Mouse (Mus musculus) retina, postnatal 1 day (tissue): ENCODE data around the gene Plcb4.
"Not testable (repeated sequence)": the region's sequence is repeated elsewhere in the genome, so short reads cannot be mapped to it uniquely, and the experiment has no call there.

Experiments used
- DNase-seq: peaks from one replicate; pipeline ENCODE4 v3.0.0-alpha.2; 2012

Plcb4 gene

DNA sequence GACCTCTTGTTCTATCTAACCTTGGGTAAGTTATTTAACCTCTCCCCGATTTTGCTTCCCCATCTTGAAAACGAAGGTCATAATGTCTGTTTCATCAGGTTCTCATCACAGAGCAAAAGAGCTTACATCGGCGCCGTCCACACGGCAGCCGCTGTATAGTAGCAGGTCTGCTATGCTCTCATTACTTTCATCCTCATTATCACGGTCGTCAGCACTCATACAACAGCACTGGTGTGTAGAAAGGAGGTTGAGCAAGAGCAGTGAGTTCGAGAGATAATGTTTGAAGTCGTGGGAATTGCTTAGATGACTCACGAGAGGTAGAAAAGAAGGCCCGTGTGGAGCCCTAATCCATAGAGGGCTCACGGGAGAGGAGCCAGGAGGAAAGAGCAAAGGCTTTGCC is 304.3 kb downstream of the Plcb4 start:
- DNase-seq, result no peak

DNA sequence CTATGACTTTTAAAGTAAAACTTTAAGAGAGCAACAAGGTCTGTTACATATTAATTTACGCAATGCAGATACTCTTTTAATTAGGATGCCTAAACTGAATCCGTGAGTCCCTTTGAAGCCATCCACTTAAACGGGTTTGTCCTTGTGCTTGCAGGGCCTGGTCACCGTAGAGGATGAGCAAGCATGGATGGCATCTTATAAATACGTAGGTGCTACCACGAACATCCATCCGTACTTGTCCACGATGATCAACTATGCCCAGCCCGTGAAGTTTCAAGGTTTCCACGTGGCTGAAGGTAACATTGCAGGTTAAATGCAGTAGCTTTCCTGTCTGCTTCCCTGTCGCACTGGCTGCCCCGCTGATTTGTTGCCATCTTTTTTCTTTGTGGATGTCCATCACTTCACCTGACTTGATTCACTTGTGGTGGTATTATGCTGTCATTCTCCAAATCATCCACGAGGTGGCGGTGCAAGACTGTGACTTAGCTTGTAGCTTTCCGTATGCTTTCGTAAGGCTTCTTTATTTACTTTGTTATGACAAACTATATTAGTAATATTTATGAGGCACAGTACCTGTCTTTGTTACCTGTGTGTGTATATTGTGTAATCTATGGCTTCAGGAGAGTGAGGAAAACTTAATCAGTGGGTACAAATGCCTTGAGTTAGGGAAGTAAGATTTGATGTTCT is 308.2 kb downstream of the Plcb4 start:
- peak; percentile 71 for DNase-seq

DNA sequence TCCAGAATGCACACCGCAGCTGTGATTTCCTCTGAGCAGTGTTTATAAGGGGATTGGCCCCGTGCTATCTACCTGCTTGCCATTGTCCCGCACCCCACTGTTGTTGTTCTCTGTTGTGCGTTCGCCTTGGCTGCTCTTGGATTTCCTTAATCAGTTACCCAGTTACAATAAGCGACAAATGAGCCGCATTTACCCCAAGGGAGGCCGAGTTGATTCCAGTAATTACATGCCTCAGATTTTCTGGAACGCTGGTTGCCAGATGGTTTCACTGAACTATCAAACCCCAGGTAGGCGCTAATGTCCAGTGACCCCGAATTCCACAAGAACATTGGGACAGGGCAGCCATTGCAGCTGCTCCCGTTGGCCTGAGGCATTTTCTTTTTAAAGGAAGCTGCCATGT is 309.3 kb downstream of the Plcb4 start:
- peak; percentile 63 for DNase-seq

DNA sequence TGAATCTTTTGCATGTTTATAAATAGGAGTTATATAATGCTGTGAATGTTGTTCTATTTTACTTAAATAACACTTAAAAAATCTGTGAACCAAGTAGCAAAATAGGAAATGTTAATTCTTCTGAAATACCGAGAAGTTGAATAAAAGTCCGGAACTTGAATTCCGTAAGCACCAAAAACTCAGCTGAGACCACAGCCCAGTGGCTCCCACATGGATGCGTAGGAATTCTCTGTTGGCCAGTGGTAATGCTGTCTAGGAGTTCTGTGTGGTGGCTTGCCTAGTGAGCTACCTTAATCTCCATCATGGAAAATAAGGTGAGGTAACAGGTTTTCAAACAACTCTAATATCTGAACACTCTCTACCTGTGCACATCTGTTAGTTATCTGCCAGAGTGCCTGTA is 312.1 kb downstream of the Plcb4 start:
- DNase-seq, result no peak

DNA sequence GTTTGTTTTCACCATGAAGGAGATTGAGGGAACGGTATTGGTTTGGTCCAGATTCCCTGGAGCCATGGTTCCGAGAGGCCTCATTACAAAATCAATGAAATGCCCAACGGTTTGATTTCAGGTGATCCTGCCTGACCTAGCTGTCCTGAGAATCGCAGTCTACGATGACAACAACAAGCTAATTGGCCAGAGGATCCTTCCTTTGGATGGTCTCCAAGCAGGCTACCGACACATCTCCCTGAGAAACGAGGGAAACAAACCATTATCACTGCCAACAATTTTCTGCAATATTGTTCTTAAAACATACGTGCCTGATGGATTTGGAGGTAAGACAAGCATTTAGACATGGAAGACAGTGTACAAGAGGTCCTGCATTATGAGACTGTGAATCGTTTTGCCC is 317.2 kb downstream of the Plcb4 start:
- DNase-seq, result no peak

DNA sequence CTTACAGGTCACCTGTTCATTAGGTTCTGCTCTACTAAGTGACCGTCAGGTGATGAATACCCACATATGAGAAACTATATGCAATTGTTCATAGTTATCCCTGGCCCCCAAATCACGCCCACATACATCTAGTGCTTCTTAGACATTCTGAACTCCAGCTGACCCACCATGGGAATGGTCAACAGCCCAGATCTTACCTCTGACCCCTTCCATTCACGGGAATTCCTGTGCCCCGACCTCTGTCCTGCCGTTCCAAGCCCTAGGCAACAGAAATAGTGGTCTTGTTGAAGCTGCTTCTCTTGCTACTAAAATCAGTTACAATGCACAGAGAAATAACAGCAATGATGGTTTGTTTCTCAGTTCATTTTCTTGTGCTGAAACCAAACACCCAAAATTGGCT is 320.0 kb downstream of the Plcb4 start:
- no peak for DNase-seq

DNA sequence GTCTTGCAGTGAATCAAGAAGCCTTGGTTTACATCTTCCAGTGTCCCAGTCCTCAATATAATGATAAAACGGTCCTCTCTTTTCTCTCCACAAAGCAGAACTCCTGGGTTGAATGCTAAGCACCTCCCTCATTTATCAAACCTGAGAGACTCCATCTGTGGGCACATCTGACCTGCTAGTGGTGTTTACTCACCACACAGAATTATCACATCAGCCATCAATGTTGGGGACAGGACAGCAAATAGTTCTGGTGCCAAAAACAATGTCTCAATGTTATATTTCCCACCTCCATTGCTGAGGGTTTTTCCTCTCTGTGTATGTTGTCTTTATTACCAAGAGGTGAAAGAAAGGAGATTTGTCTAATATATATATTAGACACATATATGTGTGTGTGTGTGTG is 321.6 kb downstream of the Plcb4 start:
- DNase-seq, result no peak

DNA sequence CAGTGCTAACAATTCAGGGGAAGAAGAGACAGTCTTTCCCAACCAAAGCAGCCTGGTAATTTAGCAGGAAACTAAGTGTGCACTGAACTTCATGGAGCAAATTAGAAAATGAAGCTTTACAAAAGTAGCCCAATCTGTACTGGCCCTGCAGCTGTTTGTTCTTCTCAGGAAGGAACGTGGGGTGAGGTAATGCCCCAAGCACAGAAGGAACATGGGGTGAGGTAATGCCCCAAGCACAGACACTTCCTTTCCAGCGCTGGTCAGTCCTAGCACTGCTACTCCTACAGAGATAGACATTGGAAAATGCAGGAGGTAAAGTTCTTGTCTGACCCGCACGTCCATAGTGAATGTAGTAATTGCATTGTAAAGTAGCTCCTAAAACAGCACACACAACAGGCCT is 325.2 kb downstream of the Plcb4 start:
- no peak for DNase-seq

DNA sequence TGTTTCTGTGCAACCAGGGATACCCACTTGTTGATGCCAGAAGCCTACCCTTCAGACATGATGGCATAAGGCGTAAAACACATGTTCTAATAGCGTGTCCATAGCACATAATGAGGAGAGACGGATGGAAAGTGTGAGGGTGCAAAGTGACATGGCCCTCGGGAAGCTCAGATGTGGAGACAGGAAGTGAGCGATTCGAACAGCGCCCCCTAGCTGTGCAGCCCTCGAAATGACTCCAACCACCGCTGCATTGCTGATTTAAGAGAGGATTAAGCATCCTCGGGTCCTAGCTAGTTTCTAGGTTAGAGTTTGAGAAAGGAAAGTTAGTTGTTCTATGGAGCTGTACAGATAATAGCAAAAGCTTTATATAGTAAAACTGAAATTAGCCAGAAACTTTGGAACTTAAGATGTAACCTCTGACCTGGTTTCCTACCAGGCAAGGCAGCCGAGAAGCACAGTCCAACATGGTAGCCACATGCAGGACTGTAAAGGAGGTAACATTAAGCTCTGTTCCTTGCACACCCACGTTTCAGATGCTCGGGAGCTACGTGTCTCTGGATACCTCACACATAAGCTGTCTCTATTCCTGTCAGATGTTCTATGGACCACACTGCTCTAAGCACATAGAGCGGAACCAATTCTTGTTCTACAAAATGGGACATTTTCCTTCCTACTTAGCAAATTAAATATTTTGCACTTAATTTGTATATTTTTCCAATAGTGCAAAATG is 326.9 kb downstream of the Plcb4 start:
- DNase-seq, result no peak

DNA sequence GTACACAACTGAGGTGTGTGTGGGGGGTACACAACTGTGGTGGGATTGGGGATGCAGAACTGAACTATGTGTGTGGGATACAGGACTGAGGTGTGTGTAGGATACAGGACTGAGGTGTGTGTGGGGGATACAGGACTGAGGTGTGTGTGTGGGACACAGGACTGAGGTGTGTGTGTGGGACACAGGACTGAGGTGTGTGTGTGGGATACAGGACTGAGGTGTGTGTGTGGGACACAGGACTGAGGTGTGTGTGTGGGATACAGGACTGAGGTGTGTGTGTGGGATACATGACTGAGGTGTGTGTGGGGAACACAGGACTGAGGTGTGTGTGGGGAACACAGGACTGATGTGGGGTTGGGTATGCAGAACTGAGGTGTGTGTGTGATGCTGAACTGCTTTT is 329.7 kb downstream of the Plcb4 start:
- not testable (repeated sequence) for DNase-seq

DNA sequence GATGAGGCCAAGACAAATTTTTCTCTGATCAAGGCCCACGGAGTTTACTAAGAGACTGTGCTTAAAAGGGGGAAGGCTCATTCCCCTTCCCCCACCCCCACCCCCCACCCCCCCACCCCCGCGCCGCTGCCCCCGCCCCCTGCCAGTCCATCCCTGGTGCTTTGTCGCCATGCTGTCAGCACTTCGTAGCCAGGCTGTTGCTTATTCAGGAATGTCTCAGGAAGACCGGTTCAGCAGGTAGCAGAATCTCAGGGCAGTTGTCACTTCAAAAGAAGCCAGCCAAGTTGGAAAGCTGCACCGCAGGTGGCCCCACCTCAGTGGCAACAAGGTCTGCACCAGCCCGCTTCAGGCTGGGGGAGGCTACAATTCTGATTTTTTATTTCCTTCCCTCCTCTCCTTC is 331.9 kb downstream of the Plcb4 start:
- not testable (repeated sequence) for DNase-seq

DNA sequence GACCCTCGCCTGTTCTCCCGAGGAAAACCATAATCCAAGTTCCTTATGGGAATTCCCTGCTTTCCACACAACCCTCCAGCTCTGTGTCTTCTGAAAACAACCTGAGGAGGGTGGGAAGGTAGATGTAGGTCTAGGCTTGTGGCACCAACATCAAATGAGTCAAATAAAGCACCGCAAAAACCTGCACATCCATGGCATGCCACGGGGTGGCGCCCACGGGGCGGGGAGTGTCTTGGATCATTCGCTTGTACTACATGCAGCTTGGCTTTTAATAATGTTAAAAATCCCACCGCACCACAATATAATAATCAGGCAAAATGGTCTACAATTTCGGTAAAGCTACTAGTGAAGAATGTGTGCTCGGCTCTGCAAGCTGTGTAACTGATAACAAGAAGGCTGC is 334.5 kb downstream of the Plcb4 start:
- no peak for DNase-seq

DNA sequence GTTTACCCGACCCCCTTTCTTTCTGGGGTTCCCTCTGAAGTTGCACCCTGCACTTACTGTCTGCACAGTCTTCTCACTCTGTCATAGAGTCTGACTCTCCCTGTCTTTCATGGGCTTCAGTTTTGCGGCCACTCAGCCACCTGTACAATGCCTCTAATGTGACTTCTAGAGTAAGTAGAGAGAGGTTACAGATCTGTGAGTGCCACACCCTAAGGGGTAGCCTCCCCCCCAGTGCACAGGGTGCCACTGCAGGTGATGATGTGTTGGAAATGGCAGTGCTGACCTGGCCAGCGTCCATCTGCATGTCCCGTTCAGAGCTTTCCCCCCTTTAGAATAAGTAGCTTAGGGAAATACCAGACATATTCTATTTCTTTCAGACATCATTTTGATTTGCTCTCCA is 336.4 kb downstream of the Plcb4 start:
- DNase-seq, result no peak

DNA sequence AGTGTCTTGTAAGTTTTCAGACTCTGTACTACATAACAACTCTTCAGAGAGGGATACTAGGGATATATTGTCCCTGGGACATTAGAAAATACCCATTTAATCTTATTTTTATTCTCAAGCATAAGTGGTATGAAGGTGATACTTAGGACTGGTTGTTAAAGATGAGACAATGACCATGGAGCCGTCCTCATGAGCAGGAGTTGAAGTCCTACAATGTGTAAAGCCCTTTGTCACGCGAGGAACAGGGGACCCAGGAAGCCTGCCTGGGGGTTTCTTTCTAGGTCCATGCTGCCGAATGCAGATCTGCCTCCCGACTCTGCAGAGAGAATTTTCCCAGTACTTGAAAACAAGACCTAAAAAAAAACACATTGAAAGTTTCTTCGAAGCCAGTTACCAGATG is 338.1 kb downstream of the Plcb4 start:
- no peak for DNase-seq

DNA sequence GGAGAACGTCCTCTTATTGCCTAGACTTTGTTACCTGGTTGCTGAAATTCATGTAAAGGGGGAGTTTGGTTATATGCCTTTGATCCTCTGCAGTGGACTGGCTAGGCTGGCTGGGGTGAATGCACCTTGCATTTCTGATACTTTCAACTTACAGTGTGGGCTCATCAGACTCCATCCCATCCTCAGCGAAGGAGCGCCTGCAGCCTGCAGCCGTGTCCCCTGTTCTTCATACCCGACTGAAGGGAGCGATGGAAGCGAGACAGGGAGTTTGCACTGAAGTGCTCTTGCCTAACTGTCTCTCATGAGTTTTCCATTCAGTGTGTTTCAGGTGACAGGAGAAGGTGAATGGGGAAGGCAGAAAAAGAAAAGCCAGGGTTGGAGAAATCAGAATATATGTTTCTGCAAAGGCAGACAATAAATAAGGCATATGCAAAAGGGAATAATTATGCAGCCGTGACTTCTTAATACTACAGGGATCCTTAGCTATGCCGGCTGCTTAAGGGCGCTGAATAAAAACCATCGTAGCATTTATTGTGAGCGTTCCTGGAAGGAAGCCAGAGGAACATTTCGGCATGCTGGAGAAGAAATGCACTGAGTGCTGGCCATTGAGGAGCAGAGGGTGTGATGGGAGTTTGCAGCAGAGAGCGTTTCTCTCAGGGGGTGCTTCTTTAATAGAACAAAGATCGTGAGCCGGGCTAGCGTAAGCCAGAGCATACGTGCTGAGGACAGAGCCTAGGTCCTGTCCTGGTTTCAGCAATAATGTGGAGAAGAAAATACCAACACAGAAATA is 338.7 kb downstream of the Plcb4 start:
- DNase-seq, result peak; percentile 13

DNA sequence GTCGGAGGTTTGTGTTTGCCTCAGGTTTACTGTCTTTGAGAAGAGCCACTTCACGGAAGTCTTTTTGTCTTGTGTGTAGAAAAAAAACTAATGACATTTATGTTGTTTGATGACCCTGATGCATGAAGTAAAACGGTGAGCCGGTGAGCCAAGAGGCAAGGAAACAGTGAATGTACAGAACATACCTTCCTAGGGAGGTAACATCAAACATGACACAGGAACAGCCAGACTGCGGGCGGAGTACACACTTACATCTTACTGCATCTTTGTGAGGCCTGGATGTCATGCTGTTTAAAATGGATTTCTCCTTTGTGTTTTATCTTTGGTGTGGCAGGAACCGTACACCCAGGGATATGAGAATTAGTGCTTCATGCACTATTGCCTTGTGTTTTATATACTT is 340.1 kb downstream of the Plcb4 start:
- no peak for DNase-seq

DNA sequence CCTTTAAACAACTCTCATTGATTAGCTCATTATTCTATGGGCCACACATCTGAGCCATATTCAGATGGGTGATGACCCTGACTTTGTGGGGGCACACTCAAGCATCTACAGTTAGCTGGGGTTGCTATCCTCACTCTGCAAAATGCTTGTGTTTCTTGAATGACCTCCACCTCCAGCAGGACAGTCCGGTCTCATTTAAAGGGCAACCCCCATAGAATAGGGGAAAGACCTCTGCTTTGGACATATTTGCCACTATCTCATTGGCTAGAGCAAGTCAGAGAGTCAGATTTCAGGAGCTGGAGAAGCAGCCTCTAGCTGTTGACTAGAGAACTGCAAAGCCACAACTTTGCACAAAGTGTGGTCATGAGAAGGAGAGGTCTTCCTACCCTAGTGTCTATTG is 340.6 kb downstream of the Plcb4 start:
- no peak for DNase-seq

DNA sequence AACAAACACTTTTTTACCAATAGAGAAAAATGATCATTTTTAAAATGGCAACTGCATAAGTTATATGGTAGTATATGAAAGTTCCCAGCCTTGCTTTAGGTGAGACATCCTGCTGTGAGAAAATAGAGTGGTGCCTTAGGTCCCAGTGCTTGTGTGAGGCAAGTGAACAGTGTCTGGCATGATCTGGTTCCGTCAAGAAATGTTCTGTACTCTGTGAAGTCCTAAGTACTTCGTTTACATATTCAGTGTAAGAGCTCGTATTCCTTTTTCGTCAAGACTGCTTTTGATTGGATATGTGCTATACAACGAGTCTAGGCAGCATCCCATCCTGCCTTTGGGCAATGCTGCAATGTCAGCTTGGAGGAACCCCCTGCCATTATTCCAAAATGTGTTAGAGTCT is 342.1 kb downstream of the Plcb4 start:
- no peak for DNase-seq

DNA sequence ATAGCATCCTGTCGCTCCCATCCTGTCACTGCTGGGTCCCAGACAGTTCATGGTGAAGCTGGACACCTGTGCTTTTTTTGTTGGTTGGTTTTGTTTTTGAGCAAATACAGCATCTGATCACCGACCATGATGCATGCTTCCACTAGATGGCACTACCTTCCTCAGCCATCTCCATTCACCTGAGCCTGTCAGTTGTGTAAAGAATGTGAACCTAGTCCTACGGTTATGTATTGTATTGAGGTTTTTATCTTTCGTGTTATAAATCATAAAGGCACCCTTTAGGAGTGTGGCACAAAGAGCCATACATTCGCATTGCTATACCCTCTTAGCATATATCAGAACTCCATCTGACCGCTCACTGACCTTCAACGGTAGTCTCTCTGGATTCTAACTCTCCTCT is 343.3 kb downstream of the Plcb4 start:
- peak; percentile 21 for DNase-seq

DNA sequence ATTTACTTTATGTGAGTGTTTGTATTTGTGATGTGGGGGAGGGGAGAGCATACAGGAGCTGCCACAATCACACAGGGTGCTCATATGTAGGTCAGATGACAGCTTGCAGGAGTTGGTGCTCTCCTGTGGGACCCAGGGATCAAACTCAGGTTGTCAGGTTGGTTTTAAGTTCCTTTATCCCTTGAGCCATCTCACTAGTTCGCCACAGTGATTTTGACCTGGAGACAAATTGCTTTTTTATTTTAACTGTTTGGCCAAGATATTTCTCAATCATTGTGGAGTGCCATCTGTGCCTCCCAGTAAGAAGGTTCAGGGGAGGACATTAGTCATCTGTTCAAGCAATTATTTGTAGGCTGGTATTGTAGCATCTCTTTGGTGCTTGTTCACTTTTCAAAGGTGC is 345.0 kb downstream of the Plcb4 start:
- DNase-seq, result no peak

DNA sequence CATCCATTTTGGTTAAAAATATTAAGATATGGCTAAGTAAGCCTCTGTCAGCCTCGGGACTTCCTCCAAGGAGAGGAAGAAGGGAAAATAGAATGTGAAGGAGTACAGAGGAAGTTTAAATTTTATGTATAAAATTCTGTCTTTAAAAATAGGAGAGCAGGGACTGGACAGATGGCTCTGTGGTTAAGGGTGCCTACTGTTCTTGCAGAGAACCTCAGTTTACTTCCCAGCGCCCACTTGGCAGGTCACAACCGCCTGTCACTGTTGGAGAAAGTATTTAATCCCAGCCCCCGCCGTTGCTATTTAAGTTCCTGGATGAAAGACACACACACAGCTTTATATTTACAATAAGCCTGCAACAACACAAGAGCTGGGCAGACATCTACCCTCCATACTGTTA is 347.5 kb downstream of the Plcb4 start:
- no peak for DNase-seq

DNA sequence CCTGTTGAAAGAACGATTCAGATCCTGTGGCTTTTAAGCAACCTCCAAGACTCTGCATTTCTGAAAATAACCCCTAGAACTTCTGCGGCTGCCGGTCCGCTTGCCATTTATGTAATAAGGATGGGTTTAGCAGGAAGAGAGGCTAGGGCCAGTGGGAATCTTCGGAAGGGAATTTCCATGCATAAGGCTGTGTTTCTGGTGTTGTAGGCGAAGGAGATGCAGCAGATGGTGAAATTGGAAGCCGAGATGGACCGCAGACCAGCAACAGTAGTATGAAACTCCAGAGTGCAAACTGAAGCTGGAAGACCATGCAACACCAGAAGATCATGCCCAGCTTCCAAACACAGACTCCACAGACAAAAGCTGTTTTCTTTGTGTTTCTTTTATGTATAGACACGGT is 353.9 kb downstream of the Plcb4 start:
- DNase-seq, result no peak

DNA sequence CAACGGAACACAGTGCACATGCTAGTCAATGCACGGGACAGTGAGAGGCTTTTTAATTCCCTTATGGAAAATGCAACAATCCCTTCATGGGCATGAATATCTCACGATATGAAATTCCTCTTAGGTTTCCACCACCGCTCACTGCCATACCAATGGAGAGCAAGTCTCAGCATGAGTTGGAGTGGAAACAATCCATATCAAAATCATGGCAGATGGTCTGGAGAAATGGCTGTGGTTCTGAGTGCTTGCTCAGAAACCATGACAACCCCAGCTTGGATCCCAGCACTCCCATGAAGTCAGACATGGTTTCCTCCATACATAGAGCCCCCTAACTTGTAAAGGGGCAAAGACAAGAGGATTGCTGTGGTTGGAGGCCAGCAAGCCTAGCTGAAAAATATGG is 389.7 kb downstream of the Plcb4 start:
- no peak for DNase-seq
